Mouse (Mus musculus): ENCODE measurements around the gene Fam169b. TPM values are rescaled to one million over a fixed set of nuclear protein-coding genes. Genes with fewer than 3 reads are reported as not detected.

Fam169b gene
- polyA plus RNA-seq (2015; fragmentation: Nextera tagmentation; extraction: Ambion mirVana), result 1.0 and 1.1 TPM in 2 replicates

DNA sequence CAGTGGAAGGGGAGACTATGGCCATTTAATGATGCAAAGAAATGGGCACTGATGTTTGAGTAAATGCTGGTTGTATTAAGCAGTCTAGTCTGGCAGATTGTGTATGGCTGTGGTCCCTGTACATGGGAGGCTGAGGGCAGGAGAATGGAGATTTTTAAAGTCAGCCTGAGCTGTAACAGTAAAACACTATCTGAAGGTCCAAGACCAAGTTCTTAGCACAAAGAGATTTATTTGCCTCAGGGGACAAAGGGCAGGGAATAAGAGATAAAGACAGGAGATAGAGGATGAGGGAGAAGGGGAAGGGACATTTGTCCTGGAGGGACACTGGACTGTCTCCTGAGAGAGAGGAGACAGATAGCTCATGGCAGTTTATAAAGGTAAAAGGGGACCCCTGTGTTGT is at the start of gene Fam169b:
Gene Fam169b, plus strand, starts transcription at position 325 of the 400 bp plus-strand sequence.
- H3K27me3 ChIP-seq, result peaks cover 8% of the 10 kb centered on the region; the same call in 1 of the 2 replicates
- no peak within 1 kb of the TSS for H3K4me3 ChIP-seq (replicated peaks)
- no peak for ATAC-seq (replicated peaks; ENCODE audit: low FRiP score)
- H3K9me3 ChIP-seq (replicated peaks), result no peaks in the 10 kb centered on the region
- no peak within 1 kb of the TSS for H3K4me2 ChIP-seq
- no peak within 1 kb of the TSS for H3K9ac ChIP-seq
- no peak within 1 kb of the TSS for H3K27ac ChIP-seq
- H3K36me3 ChIP-seq, result no peaks in the 10 kb centered on the region
- H3K4me1 ChIP-seq, result peaks cover 25% of the 10 kb centered on the region

DNA sequence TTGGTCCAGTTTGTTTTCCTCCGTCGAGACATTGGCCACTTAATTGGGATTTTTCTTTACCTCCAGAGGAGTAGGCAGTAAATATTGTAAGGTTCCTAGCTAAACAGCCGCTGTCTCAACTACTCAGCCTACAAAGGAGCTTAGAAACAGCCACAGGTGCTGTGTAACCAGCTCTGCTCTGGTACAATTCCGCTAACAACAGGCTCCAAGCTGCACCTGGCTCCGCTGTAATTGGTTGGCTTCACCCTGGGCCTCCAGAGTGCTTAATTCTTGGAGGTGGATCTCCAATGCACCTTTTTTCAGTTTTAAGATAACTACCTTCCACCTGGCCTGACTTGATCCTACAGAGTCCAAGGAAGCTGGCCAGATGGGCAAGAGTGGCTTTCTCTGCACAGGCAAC is 49.6 kb upstream of the Fam169b start:
- Histone ChIP-seq H3K4me2 (no peak overlapping the region), H3K9ac (no peak overlapping the region), H3K27ac (peak overlapping the region; percentile 84), H3K9me3 (replicated peaks) (no peaks in the 10 kb centered on the region), H3K4me3 (replicated peaks) (no peak overlapping the region), H3K36me3 (peaks cover 74% of the 10 kb centered on the region), H3K4me1 (peaks cover 27% of the 10 kb centered on the region), H3K27me3 (no peaks in the 10 kb centered on the region)
- ATAC-seq (replicated peaks; ENCODE audit: low FRiP score), result no peak
- 86% methylated on average over 5 of the region's 5 CpGs for WGBS

GRCm38 (mm10) chr7:68225427-68226054 is 48.1 kb upstream of the Fam169b start:
- Histone ChIP-seq H3K27me3 (no peaks in the 10 kb centered on the region), H3K4me3 (replicated peaks) (no peak overlapping the region), H3K4me2 (no peak overlapping the region), H3K36me3 (peaks cover 71% of the 10 kb centered on the region), H3K9me3 (replicated peaks) (no peaks in the 10 kb centered on the region), H3K27ac (no peak overlapping the region), H3K4me1 (peaks cover 27% of the 10 kb centered on the region), H3K9ac (no peak overlapping the region)
- no peak for ATAC-seq (replicated peaks; ENCODE audit: low FRiP score)
- 77% methylated on average over 9 of the region's 9 CpGs for WGBS

DNA sequence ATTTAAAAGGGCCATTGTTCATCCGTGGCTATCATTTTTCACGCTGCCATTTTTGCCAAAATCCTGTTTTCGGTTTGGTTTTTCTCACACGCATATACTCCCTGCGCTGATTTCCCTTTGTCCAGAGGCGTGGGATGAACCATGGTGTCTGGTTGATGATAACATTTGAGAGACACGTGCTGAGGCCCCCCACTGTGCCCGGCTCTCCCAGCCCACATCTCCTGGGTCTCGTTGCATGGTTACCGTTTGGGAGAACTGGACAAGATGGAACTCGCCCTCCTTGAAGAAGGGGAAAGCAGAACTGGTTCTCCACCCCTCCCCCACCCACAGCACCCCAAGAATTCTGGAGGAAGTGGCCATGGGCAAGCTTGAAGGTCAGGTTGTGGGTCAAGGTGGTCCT is 46.6 kb upstream of the Fam169b start:
- no peak overlapping the region for H3K4me2 ChIP-seq
- WGBS, result 93% methylated on average over 11 of the region's 11 CpGs
- no peaks in the 10 kb centered on the region for H3K9me3 ChIP-seq (replicated peaks)
- no peaks in the 10 kb centered on the region for H3K27me3 ChIP-seq
- H3K36me3 ChIP-seq, result peaks cover 76% of the 10 kb centered on the region
- H3K4me3 ChIP-seq (replicated peaks), result no peak overlapping the region
- no peak for ATAC-seq (replicated peaks; ENCODE audit: low FRiP score)
- H3K4me1 ChIP-seq, result peaks cover 27% of the 10 kb centered on the region
- no peak overlapping the region for H3K27ac ChIP-seq
- H3K9ac ChIP-seq, result no peak overlapping the region

GRCm38 (mm10) chr7:68227621-68228020 is 46.0 kb upstream of the Fam169b start:
- Histone ChIP-seq H3K4me2 (no peak overlapping the region), H3K27me3 (no peaks in the 10 kb centered on the region), H3K36me3 (peaks cover 73% of the 10 kb centered on the region), H3K9me3 (replicated peaks) (no peaks in the 10 kb centered on the region), H3K4me1 (peaks cover 23% of the 10 kb centered on the region), H3K9ac (no peak overlapping the region), H3K4me3 (replicated peaks) (no peak overlapping the region), H3K27ac (no peak overlapping the region)
- no peak for ATAC-seq (replicated peaks; ENCODE audit: low FRiP score)
- WGBS, result 74% methylated on average over 4 of the region's 4 CpGs

DNA sequence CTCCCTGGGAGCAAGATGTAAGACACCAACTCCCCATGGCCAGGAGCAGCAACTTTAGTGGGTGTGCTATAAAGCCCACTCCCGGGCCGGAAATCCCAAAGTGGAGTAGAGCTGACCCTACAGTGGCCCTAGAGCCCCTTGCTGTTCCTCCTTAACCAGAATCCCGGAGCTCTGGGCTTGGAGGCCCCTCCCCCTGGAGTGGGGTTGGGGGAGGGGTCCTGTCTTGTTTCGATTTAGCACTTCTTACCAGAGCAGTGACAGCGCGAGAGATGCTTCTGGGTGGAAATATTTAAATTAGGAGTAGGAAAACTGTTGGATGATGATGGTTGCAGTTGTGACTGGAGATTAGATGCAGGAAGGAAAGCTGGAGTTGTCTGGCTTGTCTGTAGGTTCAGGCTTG is 45.1 kb upstream of the Fam169b start:
- Histone ChIP-seq H3K4me3 (replicated peaks) (no peak overlapping the region), H3K27me3 (no peaks in the 10 kb centered on the region), H3K9ac (no peak overlapping the region), H3K36me3 (peaks cover 71% of the 10 kb centered on the region), H3K4me1 (peaks cover 16% of the 10 kb centered on the region), H3K4me2 (no peak overlapping the region), H3K27ac (no peak overlapping the region), H3K9me3 (replicated peaks) (no peaks in the 10 kb centered on the region)
- ATAC-seq (replicated peaks; ENCODE audit: low FRiP score), result no peak
- WGBS, result 42% methylated on average over 6 of the region's 6 CpGs

DNA sequence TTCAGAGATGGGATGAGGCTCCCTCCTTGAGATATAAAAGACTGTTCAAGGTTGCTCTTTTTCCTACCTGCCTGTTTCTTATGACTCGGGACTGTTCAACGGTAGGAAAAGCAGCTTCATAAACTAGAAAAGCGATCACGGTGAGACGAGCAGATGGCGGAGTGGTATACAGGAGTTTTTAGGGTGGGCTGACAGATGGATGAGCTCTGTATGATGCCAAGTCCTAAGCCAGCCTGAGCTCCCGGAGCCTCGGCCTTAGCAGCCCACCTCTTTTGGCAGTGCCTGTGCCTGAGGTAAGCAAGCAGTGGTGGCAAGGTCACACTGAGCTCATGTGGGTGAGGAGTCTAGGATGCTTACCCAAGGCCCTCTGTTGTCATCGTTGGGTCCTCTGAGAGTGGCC is 42.8 kb upstream of the Fam169b start:
- WGBS, result 92% methylated on average over 9 of the region's 9 CpGs
- Histone ChIP-seq H3K4me3 (replicated peaks) (no peak overlapping the region), H3K27me3 (no peaks in the 10 kb centered on the region), H3K4me2 (no peak overlapping the region), H3K9ac (no peak overlapping the region), H3K27ac (no peak overlapping the region), H3K4me1 (peaks cover 17% of the 10 kb centered on the region), H3K36me3 (peaks cover 54% of the 10 kb centered on the region), H3K9me3 (replicated peaks) (no peaks in the 10 kb centered on the region)
- ATAC-seq (replicated peaks; ENCODE audit: low FRiP score), result no peak

DNA sequence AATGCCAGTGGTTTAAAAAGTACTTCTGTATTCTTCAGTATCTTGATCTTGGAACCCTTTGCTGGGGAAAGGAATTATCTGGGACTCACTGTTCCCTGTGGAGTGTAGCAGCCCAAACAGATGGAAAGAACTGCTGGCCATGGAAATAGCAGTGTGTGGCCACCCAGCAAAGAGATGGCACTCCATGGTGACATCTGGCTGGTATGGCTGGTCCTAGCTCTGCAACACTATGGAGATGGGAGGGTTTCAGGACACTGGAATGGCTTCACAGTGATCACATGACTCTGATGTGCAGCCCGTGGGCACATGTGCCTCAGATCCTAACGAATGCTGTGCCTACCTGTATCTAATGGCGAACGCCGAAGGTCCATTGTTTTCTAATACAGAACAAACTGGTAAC is 41.1 kb upstream of the Fam169b start:
- H3K27ac ChIP-seq, result no peak overlapping the region
- H3K4me3 ChIP-seq (replicated peaks), result no peak overlapping the region
- H3K36me3 ChIP-seq, result peaks cover 37% of the 10 kb centered on the region
- H3K4me2 ChIP-seq, result no peak overlapping the region
- WGBS, result 88% methylated on average over 5 of the region's 5 CpGs
- H3K9ac ChIP-seq, result no peak overlapping the region
- H3K4me1 ChIP-seq, result peaks cover 17% of the 10 kb centered on the region
- no peaks in the 10 kb centered on the region for H3K9me3 ChIP-seq (replicated peaks)
- H3K27me3 ChIP-seq, result no peaks in the 10 kb centered on the region
- ATAC-seq (replicated peaks; ENCODE audit: low FRiP score), result no peak

GRCm38 (mm10) chr7:68233619-68234223 is 39.9 kb upstream of the Fam169b start:
- Histone ChIP-seq H3K4me3 (replicated peaks) (no peak overlapping the region), H3K27me3 (no peaks in the 10 kb centered on the region), H3K9me3 (replicated peaks) (no peaks in the 10 kb centered on the region), H3K4me1 (peaks cover 8% of the 10 kb centered on the region; the same call in 1 of the 2 replicates), H3K9ac (no peak overlapping the region), H3K36me3 (peaks cover 26% of the 10 kb centered on the region), H3K27ac (peak overlapping the region; percentile 71; the same call in 1 of the 2 replicates), H3K4me2 (no peak overlapping the region)
- WGBS, result 36% methylated on average over 13 of the region's 13 CpGs
- peak; percentile 64; the same call in 1 of the 2 replicates for ATAC-seq (replicated peaks; ENCODE audit: low FRiP score)

DNA sequence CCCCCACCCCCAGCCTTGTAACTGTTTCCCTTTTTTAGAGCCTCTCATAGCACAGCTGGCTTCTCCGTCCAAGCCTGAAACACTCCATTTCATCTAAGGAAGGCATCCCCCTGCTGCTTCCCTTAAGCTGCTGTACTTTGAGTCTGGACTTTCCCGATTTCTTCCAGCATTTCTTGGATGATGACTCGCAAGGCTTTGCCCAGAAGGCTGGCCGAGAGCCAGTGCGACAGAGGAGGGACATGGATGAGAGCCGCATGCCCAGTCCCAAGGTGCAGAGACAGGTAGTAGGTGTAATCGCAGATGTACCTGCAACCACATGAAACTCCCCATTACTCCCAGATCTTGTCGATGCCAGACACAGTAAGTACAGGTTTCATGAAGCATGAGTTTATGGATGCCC is 36.8 kb upstream of the Fam169b start:
- no peak overlapping the region for H3K9ac ChIP-seq
- ATAC-seq (replicated peaks; ENCODE audit: low FRiP score), result no peak
- WGBS, result 79% methylated on average over 8 of the region's 8 CpGs

DNA sequence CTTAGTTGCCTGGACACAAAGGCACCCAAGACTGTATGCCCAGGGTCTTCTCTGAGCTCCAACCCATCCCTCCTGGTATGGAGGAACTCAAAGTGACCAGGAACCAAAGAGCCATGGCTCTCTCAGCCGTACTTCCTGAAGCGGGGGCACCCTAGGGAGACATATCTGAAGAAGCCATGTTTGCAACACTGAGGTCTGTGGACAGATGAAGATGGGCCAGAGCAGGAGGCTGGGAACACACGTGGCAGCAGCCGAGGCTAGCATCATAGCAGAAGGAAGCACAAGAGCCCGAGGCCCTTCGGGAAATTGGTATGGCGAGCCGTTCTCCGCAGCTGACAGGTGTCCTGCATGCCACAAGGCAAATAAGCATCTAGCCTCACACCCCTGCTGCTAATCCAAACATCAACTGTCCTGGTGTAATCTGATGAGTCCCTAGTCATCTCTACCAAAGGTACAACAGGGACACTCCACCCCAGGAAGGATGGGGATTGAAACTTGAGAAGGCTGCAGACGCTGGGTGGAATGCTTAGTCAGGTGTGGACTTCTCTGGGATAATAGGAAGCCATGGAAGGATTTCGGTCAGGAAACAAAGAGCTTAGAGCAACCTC is 34.3 kb upstream of the Fam169b start:
- Histone ChIP-seq H3K9ac (no peak overlapping the region), H3K4me1 (peaks cover 13% of the 10 kb centered on the region), H3K4me2 (no peak overlapping the region), H3K4me3 (replicated peaks) (no peak overlapping the region), H3K27me3 (no peaks in the 10 kb centered on the region), H3K27ac (no peak overlapping the region), H3K9me3 (replicated peaks) (no peaks in the 10 kb centered on the region), H3K36me3 (no peaks in the 10 kb centered on the region)
- peak; percentile 67 for ATAC-seq (replicated peaks; ENCODE audit: low FRiP score)
- 48% methylated on average over 11 of the region's 11 CpGs for WGBS

More for the DNA sequence above, 36.8 kb upstream of the Fam169b start:
- H3K4me2 ChIP-seq, result no peak overlapping the region
- no peaks in the 10 kb centered on the region for H3K27me3 ChIP-seq
- no peaks in the 10 kb centered on the region for H3K9me3 ChIP-seq (replicated peaks)
- no peak overlapping the region for H3K27ac ChIP-seq
- H3K4me1 ChIP-seq, result peaks cover 21% of the 10 kb centered on the region
- H3K36me3 ChIP-seq, result 0 out of 2 replicates have a peak, but pooled peaks cover under 1% of the 10 kb centered on the region
- no peak overlapping the region for H3K4me3 ChIP-seq (replicated peaks)

DNA sequence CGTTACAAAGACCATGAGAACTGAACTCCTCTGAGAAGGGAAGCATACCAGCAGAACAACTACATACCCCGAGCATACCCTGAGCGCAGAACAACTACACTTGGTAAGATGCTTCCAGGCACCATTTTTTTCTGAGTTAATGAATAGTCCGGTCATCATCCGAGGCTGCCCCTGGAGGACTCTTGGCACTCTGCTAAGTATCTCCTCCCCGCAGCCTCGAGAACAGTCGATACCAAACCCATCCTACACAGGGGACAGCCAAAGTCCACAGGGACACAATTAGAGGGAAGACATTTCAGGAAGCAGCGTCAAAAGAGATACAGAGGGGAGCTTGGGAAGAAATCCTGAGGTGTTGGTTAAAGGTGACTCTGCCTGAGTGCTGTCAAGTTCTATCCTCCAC is 32.4 kb upstream of the Fam169b start:
- Histone ChIP-seq H3K27ac (no peak overlapping the region), H3K9ac (no peak overlapping the region), H3K4me1 (peaks cover 13% of the 10 kb centered on the region), H3K27me3 (no peaks in the 10 kb centered on the region), H3K36me3 (no peaks in the 10 kb centered on the region), H3K4me2 (no peak overlapping the region), H3K9me3 (replicated peaks) (no peaks in the 10 kb centered on the region), H3K4me3 (replicated peaks) (no peak overlapping the region)
- ATAC-seq (replicated peaks; ENCODE audit: low FRiP score), result 0 out of 2 replicates have a peak, but pooled peaks have one; percentile 18
- WGBS, result 83% methylated on average over 9 of the region's 9 CpGs

Measured in kidney, embryonic 15.5 days (tissue).